Mouse (Mus musculus): ENCODE measurements around the gene Nlk. TPM values are rescaled to one million over a fixed set of nuclear protein-coding genes. Genes with fewer than 3 reads are reported as not detected.
"Not testable (repeated sequence)": the region's sequence is repeated elsewhere in the genome, so short reads cannot be mapped to it uniquely, and the experiment has no call there.

Gene Nlk
- total RNA-seq, 2 experiments from 2014 or later, result 6.5 to 7.9 TPM

DNA sequence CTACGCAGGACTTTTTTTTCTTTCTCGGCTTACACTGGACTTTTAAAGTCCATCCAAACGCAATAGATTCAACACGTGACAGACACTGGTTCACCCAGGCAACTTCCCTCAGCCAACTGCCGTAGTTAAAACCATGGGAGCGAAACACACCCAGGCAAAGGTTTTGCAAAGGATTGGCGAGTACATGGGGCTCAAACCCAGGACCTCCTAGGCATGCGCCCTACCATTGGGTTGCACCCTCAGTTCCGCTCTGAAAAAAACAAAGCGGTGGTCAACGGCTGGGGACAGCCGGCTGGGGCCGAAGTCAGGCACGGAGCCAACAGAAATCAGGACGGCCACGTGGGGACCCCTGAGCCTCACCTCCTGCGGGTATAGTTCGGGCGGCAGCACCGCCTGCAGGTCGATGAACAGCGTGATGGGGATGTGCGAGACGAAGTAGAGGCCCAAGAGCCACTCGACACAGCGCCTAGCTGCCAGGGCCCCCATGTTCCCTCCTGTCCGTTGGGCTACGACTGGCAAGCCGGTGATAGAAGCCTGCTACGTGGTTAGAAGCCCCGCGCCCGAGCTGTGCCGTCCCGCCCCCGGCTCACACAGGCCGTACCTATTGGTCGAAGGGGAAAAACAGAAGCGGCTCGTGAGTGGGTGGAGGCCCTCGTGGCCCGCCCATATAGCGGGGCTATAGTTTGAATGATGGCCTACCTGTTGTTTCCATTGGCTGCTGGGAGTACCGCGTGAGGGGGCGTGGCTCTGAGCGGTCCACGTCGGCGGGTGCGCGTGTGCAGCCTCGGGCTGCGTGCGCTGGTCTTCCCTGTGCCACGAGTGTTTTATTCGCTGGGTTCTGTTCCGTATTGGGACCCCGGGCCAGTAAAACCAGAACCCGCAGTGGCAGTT is 146.8 kb downstream of the Nlk start, which contains the start of gene Tmem97:
Gene Tmem97 (minus strand): TSS at position 610 of the 891 bp plus-strand sequence.
- peak; percentile 88 to 93 for DNase-seq
- intact Hi-C loops (cut with DNase I), result no loop called here

DNA sequence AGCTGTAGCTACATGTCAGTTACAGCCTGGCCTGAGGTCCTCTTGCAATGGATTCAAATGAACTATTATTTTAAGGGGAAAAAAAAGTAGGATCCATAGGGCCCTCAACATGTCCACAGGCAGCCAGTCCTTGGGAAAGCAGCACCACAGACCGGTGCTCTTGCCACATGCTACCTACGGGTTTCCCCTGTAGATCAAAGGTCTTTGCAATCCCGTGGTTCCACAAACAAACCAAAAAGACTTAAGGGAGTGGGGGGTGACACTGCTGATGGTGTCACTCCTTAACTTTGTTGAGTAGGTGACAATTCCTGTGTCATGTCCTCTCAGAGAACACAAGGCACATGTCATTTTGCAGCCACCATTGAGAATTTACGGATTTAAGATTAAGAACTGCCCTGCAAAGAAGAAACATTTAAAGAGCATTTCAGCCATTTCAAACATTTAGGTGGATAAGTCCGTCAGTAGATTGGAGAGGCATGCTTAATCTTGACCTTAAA is 147.6 kb downstream of the Nlk start:
- no peak for DNase-seq
- intact Hi-C loops (cut with DNase I), result no loop called here

DNA sequence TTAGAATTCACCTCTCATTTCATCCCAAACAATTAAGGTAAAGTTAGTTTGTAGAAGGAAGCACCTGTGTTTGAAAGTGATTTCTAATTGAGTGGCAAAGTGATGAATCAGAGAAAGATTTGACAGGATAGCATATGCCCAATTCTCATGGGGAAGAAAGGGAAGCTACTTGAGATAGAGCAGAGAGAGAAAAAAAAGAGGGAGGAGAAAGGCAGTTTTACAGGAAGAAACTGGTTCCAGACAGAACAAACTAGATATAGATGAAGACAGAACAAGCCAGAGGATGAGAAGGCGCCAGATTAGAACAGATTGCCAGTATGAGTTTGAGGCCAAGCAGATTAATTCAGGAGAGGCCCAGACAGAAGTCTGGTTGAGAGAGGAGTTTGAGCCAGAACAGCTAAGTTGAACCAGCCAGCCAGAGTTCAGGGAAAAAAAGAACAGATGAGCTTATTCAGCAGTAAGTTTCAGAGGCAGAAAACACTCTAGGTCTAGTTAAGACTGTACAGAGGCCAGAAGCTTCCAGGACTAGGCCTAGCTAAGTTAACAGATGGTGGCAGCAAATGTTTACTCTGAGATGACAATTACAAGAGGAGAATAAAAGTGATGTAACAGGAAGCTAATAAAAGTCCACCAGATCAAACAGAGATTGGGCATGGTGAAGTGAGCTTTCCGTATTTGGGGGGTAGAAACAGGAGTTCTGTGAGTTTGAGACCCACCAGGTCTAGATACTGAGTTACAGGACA is 149.3 kb downstream of the Nlk start:
- intact Hi-C loops (cut with DNase I), result no loop called here
- DNase-seq, result no peak

DNA sequence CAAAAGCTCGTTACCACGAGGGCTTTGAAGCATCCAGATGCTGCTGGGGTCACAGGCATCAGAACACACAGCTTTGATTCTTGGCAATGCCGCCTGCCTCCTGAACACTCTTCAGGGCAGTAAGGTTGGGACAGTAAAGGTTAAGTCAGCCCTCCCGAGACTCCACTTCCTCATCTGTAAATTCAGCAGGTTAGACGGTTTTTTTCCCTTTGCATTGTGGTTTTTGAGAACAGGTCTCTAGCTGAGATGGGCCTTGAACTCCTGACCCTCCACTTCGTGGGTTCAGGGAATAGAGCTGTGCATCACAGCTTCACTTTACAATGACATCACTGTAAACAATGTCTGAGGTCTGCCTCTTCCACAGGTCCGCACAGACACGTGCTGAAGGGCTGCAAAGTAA is 152.0 kb downstream of the Nlk start:
- no peak for DNase-seq
- intact Hi-C loops (cut with DNase I), result no loop called here

DNA sequence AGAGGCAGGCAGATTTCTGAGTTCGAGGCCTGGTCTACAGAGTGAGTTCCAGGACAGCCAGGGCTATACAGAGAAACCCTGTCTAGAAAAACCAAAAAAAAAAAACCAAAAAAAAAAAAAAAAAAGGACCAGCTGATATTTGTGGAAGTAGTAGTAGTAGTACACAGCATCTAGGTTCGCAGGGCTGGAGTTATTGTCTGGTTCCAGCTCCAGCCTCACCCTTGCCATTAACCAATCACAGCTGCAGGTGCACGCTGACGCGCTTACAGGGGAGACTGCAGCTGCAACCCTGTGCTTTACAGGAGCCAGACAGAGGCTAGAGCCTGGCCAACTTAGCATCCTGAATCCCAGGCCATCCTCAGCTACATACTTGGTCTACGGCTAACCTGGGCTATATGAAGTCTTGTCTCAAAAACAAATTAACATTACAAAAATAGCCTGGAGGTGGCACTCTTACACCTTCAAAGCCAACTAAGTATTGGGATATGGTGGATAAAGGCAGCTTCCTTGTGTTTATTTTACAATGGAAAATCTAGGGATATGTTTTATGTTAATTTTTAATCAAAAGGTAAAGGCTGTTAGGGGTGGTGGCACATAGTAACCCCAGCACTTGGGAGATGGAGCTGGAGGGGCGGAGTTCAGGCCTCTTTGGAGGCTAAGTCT is 152.6 kb downstream of the Nlk start:
- intact Hi-C loops (cut with DNase I), result no loop called here
- no peak for DNase-seq

DNA sequence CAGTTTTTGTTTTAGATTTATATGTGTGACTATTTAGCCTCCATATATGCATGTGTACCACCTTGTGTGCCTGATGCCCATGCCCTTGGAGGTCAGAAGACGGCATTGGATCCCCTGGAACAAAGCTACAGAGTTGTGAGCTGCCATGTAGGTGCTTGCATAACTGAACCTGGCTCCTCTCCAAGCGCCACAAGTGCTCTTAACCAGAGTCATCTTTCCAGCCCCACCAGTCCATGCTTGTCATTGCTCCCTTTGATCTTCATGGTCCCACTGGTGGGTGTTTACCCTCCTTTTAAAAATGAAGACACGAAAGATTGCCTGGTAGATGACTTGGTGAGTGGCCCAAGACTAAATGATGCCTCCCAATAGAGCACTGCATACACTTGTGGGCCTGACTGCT is 156.8 kb downstream of the Nlk start:
- no peak for DNase-seq
- intact Hi-C loops (cut with DNase I), result no loop called here

DNA sequence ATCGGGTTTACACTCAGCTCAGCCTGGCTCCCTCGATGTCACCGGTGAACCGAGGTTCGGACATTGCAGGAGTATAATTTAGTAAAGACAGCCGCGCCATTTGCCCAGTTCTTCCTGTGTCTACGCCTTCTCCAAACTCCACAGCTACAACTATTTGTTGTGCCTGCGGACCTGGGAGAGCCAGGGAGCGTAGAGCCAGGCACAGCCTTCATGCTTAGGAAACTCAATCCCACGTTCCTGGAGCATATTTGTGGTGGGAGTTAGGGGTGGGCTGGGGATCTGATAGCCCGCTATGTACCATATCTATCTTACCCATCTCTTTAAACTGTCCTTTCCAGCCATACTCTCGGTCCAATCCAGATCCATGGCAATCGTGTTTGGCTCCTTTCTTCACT is 160.5 kb downstream of the Nlk start:
- intact Hi-C loops (cut with DNase I), result loop anchor here (2.0 kb wide), 1 partner anchor 24 kb away; the partner anchor contains the start of genes Poldip2 and Tmem199
- no peak for DNase-seq

DNA sequence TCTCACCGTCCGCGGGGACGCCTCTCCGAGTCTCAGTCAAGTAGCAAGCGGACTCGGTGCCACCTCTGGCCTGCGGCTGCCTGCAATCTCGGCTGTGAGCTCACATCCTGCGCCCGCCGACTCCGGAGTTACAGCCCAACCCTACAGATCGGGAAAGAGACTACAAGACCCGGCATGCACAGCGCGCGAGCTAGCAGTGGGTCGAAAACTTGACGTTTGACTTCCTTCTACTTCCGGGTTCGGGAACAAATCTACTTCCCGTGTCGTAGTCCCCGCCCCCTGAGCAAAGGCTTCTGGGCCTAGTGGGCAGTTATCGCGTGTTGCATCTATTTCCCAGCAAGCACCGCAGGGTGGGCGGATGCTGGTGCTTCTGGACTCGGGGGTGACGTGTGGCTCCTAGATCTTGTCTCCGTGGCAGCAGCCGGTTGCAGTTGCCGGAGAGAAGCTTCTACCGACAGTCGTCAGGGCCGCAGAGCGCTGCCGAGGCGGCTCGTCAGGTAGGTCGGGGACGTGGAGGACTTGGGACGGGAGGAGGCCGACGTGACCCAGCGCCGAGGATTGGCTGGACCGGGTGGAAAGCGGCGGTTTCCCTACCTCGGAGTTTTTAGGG is 161.0 kb downstream of the Nlk start, which contains the start of the genes Tnfaip1 and Ift20:
Gene Tnfaip1 (minus strand): TSS at position 253 of the 610 bp plus-strand sequence.
Gene Ift20 (plus strand): TSS at position 282 of the 610 bp plus-strand sequence.
- intact Hi-C loops (cut with DNase I), result loop anchor here (2.0 kb wide), 1 partner anchor 23 kb away; the partner anchor contains the start of genes Poldip2 and Tmem199
- DNase-seq, result peak; percentile 90 to 97

DNA sequence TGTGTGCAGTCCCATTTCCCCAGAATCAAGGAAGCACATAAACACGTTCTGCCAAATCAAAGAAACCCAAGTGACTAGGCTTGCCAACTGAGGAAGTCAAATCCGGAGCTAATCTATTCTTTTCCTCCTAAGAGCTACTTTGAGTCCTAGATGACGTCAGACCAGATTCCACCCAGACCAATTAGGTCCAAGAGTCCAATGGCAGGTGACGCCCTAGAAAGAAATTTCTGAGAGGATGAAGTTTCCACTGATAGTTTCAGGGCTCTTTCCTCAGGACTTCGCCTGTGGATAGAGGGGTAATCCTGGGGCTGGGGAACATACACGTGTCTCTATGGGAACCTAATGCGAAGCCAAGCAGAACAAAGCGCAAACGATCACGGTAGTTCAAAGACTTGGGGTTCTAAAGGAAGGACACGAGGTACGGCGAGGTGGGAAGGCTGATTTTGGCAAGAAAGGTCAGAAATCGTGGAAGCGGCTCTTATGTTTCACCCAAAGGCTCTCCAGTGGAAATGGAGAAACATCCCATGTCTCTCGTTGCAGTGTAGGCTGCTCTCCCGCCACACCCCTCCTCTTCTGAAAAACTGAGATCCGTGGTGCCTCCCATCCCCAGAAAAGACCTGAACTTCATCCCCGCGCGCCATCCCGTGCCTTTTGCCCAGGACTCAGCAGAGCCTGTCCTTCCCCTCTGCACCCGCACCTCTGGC is 161.6 kb downstream of the Nlk start:
- intact Hi-C loops (cut with DNase I), result loop anchor here (2.0 kb wide), 1 partner anchor 23 kb away; the partner anchor contains the start of genes Poldip2 and Tmem199
- DNase-seq, result no peak

DNA sequence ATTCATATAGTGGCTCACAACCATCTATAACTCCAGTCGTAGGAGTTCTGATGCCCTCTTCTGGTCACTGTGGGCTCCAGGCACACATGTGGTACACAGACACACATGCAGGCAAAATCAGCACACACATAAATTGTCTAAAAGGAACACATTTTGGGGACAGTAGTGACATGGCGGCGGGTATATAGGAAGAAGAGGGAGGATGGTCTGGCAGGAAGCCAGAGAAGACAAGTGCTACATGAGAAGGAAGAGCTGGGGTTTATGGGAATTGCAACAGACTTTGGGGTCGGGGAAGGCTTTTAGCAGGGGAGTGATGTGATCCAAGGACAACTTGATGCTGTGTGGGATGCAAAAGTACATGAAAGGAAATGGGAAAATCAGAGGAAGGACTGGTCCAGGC is 162.7 kb downstream of the Nlk start:
- DNase-seq, result no peak
- intact Hi-C loops (cut with DNase I), result no loop called here

DNA sequence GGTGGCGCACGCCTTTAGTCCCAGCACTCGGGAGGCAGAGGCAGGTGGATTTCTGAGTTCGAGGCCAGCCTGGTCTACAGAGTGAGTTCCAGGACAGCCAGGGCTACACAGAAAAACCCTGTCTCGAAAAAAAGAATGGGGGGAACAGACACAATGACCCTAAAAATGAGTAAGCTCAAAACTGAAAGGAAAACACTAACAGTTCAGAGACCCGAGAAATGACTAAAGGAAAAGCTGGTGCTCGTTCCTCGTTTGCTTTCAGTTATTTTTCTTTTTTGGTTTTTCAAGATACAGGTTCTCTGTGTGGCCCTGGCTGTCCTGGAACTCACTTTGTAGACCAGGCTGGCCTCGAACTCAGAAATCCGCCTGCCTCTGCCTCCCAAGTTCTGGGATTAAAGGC is 165.7 kb downstream of the Nlk start:
- intact Hi-C loops (cut with DNase I); DNase-seq: not testable (repeated sequence)

DNA sequence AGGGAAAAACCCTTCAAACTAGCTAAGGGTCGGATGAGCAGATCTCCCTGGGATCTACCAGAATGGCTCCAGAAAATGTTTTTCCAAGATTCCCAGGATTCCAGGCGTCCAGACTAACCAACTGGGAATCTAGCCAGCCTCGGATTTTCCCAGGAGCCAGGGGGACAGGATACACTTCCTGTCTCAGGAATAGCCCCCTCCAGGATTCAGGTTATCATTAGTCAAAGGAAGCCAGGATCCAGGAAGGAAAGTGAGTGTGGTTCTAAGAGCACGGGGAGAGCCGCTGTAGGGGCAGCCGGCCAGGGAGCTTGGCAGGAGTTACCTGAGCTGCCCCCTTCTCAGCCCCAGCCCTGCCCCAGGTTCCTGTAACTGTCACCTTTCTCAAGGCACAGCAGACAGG is 166.1 kb downstream of the Nlk start:
- peak in 1 of 2 experiments; percentile 41 for DNase-seq
- intact Hi-C loops (cut with DNase I), result no loop called here

DNA sequence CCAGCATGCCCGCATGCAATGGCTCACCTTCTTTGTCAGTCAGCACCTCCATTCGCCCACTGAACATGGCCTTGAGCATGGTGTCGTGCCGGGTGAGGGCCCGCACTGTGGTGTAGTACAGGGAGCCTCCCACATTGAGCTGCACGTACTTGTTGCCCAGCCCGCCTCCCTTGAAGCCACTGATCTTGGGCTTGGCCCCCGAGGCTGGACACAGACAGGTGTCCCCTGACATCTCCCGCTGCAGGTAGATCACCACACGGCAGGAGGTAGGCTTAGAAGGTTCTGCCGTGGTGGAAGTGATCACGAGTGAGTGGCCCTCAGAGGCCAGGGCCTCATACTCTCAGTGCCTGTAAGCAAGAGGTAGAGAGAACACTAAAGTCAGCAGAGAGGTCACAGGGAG is 167.2 kb downstream of the Nlk start:
- intact Hi-C loops (cut with DNase I), result no loop called here
- no peak for DNase-seq

DNA sequence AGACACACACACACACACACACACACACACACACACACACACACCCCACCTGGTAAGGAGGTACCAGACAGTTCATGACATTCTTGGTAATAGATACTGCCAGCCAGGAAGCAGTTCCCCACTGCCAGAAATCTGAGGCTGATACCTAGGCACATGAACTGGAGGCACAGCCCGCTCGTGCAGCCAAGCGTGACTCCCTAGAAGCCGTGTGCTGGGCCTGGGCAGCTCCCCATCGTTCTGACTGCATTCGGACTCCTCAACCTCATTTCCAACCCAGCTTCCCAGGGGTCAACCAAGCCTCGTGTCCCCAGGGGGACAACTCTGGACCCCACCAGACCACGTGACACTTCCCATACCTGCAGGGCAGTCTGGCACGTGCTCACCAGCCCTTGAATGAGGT is 168.5 kb downstream of the Nlk start:
- intact Hi-C loops (cut with DNase I), result no loop called here
- DNase-seq, result no peak

DNA sequence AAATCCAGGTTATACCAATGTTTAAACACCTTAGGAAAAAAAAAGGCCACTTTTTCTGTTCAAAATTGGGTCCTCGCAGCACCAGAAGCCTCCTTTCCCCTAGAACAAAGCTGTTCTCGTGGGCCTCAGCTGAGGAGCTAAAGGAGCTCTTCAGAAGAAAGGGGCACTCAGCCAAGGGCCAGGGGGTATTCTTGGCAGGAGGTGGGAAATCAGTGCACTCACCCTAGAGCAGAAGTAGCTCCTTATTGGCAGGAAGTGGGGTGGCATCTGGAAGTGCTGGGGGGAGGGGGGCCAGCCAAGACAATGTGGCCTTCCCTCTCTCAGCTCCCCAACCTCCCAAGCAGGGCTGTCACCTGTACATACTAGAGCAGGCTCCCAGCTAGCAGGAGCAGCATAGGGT is 172.3 kb downstream of the Nlk start:
- DNase-seq, result no peak
- intact Hi-C loops (cut with DNase I), result no loop called here

DNA sequence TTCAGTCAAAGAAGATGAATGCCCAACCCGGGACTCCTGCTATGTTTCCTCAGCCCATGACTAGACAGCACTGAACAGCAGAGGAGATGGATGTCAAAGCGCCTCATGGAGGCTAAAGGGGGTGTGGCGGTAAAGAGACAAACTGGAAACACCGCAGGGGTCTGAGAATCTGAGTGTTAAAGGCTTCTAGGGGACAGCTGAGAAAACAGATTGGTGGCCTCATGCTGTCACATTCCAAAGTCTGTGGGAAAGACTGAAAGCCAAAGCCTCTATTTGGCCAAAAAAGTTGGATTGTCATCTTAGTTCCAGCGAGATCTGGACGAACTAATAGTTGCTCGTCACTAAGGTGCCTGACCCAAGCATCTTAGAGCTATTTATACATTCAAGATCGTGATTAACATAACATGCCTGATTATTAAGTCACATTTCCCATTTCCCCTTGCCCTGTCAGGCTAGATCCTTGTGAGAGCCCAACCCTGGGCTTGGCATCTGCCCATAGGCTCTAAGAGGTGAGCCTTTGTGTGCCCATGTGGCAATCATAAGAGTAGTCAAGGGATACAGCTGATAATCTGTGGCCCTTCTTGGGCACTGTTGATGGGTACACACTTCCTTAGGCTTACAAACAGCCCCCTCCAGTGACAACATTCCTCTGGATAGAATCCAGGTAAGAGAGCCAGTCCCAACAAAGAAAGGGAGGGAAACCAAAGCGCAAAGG is 173.8 kb downstream of the Nlk start:
- intact Hi-C loops (cut with DNase I), result no loop called here
- DNase-seq, result no peak

DNA sequence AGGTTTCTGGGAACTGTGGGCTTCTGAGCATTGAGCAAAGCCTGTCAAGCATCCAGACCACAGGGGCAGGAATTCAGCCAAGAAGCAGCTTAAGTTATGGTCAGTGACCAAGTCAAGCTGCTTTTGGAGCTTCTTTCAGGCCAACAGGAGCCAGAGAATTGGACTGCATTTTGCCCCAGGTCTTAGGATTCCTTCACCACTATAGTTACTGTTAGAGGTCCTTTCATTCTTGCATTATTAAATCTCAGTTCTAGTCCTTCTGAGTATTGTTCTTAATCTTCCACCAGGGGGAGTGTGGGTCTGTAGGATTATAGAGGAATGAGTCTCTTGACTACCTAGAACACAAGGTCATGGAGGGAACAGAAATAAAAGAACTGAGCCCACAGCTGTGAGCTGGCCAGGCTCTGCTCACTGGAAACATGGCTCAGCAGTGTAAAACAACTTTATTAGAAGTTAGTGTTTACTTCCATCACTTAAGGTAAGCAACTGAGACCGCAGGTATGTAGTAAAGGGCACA is 174.6 kb downstream of the Nlk start:
- DNase-seq, result no peak
- intact Hi-C loops (cut with DNase I), result no loop called here

DNA sequence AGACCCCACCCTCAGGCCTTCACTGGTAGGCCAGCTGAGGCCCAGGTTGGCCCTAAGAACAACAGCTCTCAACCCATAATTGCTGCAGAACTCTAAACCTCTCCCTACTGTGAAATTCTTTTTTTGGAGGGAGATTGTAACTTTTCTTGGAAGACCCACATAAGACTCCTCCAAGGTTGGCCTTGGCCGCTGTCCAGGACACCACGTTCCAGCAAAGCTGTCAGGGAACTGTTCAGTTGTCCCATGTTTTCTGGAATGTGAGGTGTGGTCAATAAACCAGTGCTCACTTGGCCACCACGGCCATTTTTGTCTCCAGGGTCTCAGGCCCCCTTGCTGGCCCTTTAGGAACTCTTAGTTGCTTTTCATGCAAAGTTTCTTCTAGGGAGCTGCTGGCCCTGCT is 175.3 kb downstream of the Nlk start:
- no peak for DNase-seq
- intact Hi-C loops (cut with DNase I), result no loop called here

DNA sequence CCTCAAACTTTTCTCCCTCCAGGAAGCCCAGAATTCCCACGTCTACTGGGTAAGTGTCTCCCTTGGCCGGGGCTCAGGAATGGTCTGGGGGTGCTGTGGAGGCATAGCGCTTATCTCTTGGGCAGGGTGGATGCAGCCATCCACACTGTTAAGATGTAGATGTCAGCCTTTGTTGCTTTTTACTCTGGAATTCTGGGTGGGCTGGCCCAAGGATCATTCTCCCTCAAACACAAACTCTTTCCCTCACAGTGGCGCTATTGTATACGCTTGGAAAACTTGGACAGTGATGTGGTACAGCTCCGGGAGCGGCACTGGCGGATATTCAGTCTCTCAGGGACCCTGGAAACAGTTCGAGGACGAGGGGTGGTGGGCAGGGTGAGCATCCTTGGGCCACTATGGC is 178.2 kb downstream of the Nlk start:
- intact Hi-C loops (cut with DNase I), result no loop called here
- DNase-seq, result no peak
